Mouse (Mus musculus): ENCODE measurements around the gene D030056L22Rik.

The D030056L22Rik gene

DNA sequence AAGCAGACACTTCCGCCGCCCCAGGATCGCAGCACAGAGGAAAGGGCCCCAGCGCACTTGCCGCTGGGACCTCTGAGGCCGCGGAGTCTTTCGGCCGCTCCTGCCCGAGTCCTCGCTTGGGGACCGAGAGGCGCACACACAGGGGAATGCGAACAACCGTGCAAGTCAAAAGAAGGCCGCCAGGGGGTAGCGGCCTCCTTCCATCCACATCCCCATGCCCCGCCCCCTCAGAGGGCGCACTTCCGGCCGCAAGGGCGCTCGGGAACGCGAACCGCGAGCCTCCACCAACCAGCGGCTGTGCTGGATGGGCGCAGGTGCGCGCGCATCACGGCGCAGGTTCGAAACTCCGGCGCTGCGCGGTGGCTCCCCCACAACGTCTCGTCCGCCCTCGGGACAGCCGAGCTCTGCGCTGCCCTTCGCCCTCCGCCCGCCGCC is at the start of gene D030056L22Rik:
Gene D030056L22Rik, plus strand, starts transcription at position 328 of the 435 bp plus-strand sequence.
- POLR2A ChIA-PET, result interaction anchor here (0.6 to 17.6 kb wide), 47 partner anchors 8 to 1311 kb away, joined by 3 to 167 read pairs (median 4); partner anchors contain the start of genes Carnmt1 (in 3 of the 4), Nmrk1 (in 1 of the 4), Ostf1 (in 1 of the 4) and Trpm6 (in 1 of the 4)
- CTCF ChIA-PET, result interaction anchor here in 1 of 4 experiments (0.7 to 1.1 kb wide), 2 partner anchors 9 to 23 kb away, joined by 3 read pairs; no protein-coding TSS in a partner anchor

GRCm38 (mm10) chr19:18663904-18664303 is 49.1 kb upstream of the D030056L22Rik start:
- ChIA-PET POLR2A (interaction anchor here in 3 of 4 experiments (1.0 to 2.9 kb wide), 8 partner anchors 9 to 56 kb away, joined by 3 to 10 read pairs (median 3); partner anchors contain the start of genes Nmrk1 (in 1 of the 3) and Ostf1 (in 1 of the 3)), CTCF (interaction anchor here in 1 of 4 experiments (1.4 kb wide), 1 partner anchor 24 kb away, joined by 3 read pairs; no protein-coding TSS in a partner anchor)

DNA sequence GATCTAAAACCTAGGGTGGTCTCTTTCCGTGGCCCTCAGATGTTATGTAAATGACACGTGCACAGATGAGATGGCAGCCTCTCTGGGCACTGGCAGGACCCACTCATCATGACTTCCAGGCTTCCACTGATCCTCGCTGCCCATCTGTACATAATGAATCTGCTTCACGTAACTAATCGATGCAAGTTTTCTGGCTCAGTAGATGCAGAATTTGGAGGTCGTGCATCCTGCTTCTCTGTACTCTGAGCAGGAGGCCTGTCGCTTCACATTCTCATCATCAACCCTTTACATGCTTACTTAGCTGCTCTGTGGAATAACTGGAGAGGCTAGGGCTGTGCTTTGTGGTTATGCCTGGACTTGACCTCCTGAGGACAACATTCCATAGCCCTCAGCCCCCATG is 46.0 kb upstream of the D030056L22Rik start:
- POLR2A ChIA-PET, result no interaction called here

GRCm38 (mm10) chr19:18669551-18669950 is 43.4 kb upstream of the D030056L22Rik start:
- ChIA-PET CTCF (interaction anchor here in 2 of 4 experiments (1.1 to 1.7 kb wide), 2 partner anchors 30 kb away, joined by 4 to 11 read pairs; no protein-coding TSS in a partner anchor), POLR2A (interaction anchor here in 3 of 4 experiments (0.8 to 6.8 kb wide), 42 partner anchors 8 to 102 kb away, joined by 3 to 86 read pairs (median 7); partner anchors contain the start of genes Nmrk1 (in 3 of the 3), Ostf1 (in 3 of the 3) and D030056L22Rik (in 2 of the 3))

More for the DNA sequence above, 46.0 kb upstream of the D030056L22Rik start:
- CTCF ChIA-PET, result no interaction called here

DNA sequence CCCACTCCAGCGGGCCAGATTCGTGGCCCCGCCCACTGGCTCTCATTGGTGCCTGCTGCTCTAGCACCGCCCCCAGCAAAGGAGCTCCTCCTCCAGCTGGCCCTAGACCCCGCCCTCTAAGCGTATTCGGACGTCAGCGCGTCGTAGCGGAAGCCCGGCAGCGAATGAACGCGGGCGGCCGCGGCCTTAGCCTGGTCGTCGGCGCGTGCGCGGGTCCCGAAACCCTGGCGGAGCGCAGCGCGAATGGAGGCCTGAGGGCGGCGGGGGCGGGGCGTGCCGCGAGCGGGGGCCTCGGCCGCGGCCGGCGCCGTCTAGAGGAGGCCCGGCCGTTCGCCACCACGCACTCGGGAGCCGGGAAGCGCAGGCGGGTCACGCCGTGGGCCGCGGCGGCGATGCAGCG is 42.4 kb upstream of the D030056L22Rik start, which contains the start of gene Carnmt1:
Gene Carnmt1, plus strand, starts transcription at position 157 of the 400 bp plus-strand sequence.
- CTCF ChIA-PET, result interaction anchor here in 2 of 4 experiments (1.0 to 1.7 kb wide), 4 partner anchors 16 to 31 kb away, joined by 4 to 11 read pairs (median 6); no protein-coding TSS in a partner anchor
- POLR2A ChIA-PET, result interaction anchor here (0.6 to 6.8 kb wide), 73 partner anchors 8 to 1518 kb away, joined by 3 to 86 read pairs (median 5); partner anchors contain the start of genes Nmrk1 (in 4 of the 4), Ostf1 (in 4 of the 4), D030056L22Rik (in 3 of the 4) and Rfk (in 1 of the 4)

DNA sequence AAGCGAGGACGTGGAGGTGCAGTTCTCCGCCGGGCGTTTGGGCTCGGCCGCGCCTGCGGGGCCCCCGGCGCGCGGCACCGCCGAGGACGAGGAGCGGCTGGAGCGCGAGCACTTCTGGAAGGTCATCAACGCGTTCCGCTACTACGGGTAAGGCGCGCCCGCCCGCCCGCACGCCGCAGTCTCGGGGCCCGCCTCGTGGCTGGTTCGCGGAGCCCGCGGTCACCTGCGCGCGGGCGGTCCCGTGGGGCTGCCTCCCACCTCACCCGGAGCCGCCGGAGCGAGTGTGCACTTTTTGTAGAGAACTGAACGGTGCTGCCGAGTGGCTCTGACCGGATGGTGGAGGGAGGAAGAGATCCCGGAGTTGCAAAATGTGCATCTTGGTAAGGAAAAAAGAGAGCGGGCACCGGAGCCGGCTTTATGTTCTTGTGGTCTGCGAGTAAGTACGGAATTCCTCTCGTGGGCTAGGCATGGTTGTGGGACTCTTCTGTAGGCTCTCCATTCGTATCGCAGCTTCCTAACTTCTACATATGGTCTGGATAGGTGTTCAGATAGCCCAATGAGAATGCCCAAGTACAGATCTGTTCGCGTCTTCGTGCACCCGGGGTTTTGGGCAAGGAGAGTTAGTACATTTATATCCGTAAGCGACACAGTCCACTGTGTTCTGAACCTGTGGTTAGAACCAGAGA is 41.8 kb upstream of the D030056L22Rik start:
- ChIA-PET POLR2A (interaction anchor here (0.6 to 6.8 kb wide), 69 partner anchors 8 to 1518 kb away, joined by 3 to 86 read pairs (median 5); partner anchors contain the start of genes Nmrk1 (in 4 of the 4), Ostf1 (in 4 of the 4), D030056L22Rik (in 3 of the 4) and Rfk (in 1 of the 4)), CTCF (interaction anchor here in 1 of 4 experiments (1.0 to 1.7 kb wide), 3 partner anchors 17 to 32 kb away, joined by 4 to 11 read pairs (median 7); no protein-coding TSS in a partner anchor)

DNA sequence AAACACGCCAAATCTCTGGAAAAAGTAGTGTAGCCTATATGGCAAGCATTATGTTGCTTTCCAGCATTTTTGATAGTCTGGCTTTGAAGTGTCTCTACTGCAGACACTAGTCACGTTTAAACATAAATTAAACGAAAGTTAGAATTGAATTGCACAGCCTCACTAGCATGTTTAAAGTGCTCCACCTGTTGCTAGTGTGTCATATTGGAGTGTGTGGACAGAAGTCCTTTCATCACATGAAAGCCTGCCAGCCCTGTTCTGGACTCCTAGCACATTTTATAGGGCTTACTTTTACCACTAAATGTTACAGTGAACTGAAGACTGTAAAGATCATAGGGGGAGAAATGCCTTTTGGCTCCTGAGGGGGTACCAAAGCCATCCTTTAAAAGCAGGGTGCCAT is 40.5 kb upstream of the D030056L22Rik start:
- ChIA-PET POLR2A (interaction anchor here (0.6 to 6.8 kb wide), 39 partner anchors 10 to 1781 kb away, joined by 3 to 86 read pairs (median 6); partner anchors contain the start of genes Nmrk1 (in 3 of the 4), Ostf1 (in 3 of the 4) and D030056L22Rik (in 2 of the 4)), CTCF (interaction anchor here in 2 of 4 experiments (0.9 to 1.4 kb wide), 3 partner anchors 15 to 33 kb away, joined by 3 to 7 read pairs (median 3); no protein-coding TSS in a partner anchor)

DNA sequence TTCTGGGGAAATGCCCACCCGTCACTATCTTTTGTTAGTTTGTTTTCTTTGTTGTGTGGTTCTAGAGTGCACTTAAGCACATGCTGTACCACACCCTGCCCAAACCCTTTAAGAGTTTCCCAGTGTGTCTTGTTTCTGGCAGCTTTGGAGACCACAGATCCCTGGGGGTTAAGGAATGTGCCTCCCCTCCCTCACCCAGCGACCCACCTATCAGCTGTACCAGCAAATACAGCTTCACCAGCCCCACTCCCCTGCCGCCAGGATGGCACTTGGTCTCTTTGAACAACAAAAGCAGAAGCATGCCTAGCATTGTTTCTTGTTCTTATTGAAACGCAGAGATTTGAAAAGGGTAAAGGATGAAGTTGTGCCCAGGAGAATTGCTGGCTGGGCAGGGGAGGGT is 39.9 kb upstream of the D030056L22Rik start:
- ChIA-PET POLR2A (interaction anchor here (0.6 to 6.8 kb wide), 42 partner anchors 9 to 1276 kb away, joined by 3 to 86 read pairs (median 6); partner anchors contain the start of genes Nmrk1 (in 3 of the 4), Ostf1 (in 3 of the 4) and D030056L22Rik (in 2 of the 4)), CTCF (interaction anchor here in 3 of 4 experiments (0.7 to 1.4 kb wide), 4 partner anchors 10 to 34 kb away, joined by 3 to 7 read pairs (median 4); no protein-coding TSS in a partner anchor)

GRCm38 (mm10) chr19:18682142-18682541 is 30.9 kb upstream of the D030056L22Rik start:
- ChIA-PET POLR2A (interaction anchor here in 3 of 4 experiments (0.6 to 7.1 kb wide), 17 partner anchors 8 to 75 kb away, joined by 3 to 76 read pairs (median 4); partner anchors contain the start of genes Carnmt1 (in 2 of the 3), D030056L22Rik (in 1 of the 3), Nmrk1 (in 1 of the 3) and Ostf1 (in 1 of the 3)), CTCF (interaction anchor here in 2 of 4 experiments (0.6 to 1.6 kb wide), 3 partner anchors 43 to 541 kb away, joined by 3 to 5 read pairs (median 4); no protein-coding TSS in a partner anchor)

DNA sequence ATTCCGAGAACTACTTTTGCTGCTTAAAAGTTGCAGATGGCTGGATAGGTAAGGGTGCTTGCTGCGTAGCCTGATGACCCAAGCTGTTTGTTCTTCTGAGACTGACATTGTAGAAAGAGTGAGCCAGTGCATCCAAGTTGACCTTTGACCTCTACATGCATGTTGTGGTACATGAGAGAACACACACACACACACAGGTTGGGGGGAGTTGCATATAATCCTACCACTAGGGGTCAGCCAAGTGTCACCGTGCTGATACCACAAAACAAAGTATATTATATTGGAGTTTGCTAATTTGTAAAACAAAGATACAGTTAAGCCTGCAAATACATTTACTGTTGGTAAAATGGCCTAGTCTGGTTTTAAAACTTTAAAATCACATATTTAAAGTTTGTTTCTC is 25.4 kb upstream of the D030056L22Rik start:
- ChIA-PET POLR2A (interaction anchor here (0.5 to 7.1 kb wide), 13 partner anchors 8 to 117 kb away, joined by 3 to 76 read pairs (median 4); partner anchors contain the start of genes Carnmt1 (in 2 of the 4) and D030056L22Rik (in 1 of the 4)), CTCF (interaction anchor here (0.5 to 1.4 kb wide), 6 partner anchors 9 to 659 kb away, joined by 3 to 7 read pairs (median 4); no protein-coding TSS in a partner anchor)

DNA sequence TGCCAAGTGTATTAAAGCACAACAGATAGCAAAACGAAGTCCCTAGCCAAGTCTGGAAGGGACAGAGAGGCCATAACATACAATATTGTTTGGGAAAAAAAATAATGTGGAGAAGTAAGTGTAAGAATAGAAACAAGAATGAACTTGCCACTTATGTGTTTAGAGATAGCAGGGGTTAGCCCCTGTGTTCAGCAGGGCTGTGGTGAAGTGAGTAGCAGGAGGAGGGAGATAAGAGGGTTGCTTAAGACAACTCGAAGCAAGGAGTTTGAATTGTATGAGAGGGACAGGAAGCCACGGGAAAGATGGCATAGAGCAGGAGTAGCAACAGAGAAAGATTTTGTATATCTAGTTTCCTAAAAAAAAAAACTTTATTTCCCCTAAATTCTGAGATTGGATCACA is 20.8 kb upstream of the D030056L22Rik start:
- POLR2A ChIA-PET, result interaction anchor here in 2 of 4 experiments (0.9 to 2.8 kb wide), 9 partner anchors 8 to 73 kb away, joined by 3 to 16 read pairs (median 5); partner anchors contain the start of genes Carnmt1 (in 1 of the 2) and D030056L22Rik (in 1 of the 2)

DNA sequence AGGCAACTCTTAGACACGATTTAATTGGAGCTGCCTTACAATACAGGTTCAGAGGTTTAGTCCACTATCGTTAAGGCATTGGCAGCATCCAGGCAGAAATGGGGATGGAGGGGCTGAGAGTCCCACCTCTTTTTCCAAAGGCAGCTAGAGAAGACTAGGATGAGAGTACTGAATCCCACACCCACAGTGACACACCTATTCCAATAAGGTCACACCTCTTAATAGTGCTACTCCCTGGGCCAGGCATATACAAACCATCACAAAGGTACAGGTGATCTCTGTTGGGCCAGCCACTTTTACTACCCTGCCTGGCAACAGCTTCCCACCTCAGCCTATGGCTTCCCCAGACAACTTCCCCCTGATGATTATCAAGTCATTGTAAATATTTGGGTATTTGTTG is 20.2 kb upstream of the D030056L22Rik start:
- CTCF ChIA-PET, result interaction anchor here in 1 of 4 experiments (1.6 kb wide), 1 partner anchor 53 kb away, joined by 4 read pairs; no protein-coding TSS in a partner anchor
- POLR2A ChIA-PET, result interaction anchor here in 2 of 4 experiments (0.9 to 2.8 kb wide), 14 partner anchors 9 to 84 kb away, joined by 3 to 16 read pairs (median 6); partner anchors contain the start of genes Carnmt1 (in 2 of the 2) and D030056L22Rik (in 1 of the 2)

More for the DNA sequence above, 20.8 kb upstream of the D030056L22Rik start:
- CTCF ChIA-PET, result interaction anchor here in 1 of 4 experiments (1.6 kb wide), 1 partner anchor 53 kb away, joined by 4 read pairs; no protein-coding TSS in a partner anchor

DNA sequence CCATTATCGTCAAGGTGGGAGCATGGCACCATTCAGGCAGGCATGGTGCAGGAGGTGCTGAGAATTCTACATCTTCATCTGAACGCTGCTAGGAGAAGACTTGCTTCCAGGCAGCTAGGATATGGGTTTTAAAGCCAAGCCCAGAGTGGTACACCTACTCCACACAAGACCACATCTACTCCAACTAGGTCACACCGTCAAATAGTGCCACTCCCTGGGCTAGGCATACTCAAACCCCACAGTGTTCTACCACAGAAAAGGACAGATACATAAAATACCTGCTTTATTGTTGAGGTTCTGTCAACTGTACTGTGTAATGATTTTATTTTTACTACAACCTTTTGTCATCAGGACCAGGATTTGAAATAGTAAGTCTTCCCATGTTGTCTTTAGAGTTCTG is 17.9 kb upstream of the D030056L22Rik start:
- ChIA-PET POLR2A (interaction anchor here in 1 of 4 experiments (1.0 to 3.8 kb wide), 7 partner anchors 8 to 40 kb away, joined by 3 to 22 read pairs (median 5); partner anchors contain the start of gene D030056L22Rik), CTCF (no interaction called here)

DNA sequence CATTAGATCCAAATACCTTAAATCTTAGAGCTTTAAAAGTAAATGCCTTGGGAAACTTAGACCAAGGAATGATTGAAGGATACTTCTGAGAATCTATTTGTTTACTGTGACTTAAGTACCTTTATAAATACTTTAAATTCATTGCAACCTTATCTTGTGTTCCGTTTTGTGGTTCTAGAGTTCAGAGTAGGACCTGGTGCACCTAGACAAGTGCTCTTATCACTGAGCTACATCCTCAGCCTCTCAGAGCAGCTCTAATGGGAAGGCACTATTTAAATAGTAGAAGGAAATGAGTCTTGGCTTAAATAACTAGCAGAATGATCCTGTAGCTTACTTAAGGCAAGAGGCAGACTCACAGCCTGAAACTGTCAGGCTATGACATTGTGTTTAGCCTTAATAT is 17.4 kb upstream of the D030056L22Rik start:
- CTCF ChIA-PET, result no interaction called here
- POLR2A ChIA-PET, result interaction anchor here in 1 of 4 experiments (1.0 to 3.8 kb wide), 7 partner anchors 9 to 41 kb away, joined by 3 to 22 read pairs (median 5); partner anchors contain the start of gene D030056L22Rik

- CTCF ChIA-PET, result no interaction called here
- POLR2A ChIA-PET, result interaction anchor here in 2 of 4 experiments (0.8 to 17.6 kb wide), 14 partner anchors 9 to 134 kb away, joined by 3 to 167 read pairs (median 4); no protein-coding TSS in a partner anchor
These were observed 4.9 kb upstream of the D030056L22Rik start for GRCm38 (mm10) chr19:18708101-18708500.

GRCm38 (mm10) chr19:18710903-18711302 is 2.1 kb upstream of the D030056L22Rik start:
- ChIA-PET CTCF (interaction anchor here in 2 of 4 experiments (0.6 to 0.7 kb wide), 2 partner anchors 21 to 807 kb away, joined by 3 to 4 read pairs; no protein-coding TSS in a partner anchor), POLR2A (interaction anchor here (0.6 to 17.6 kb wide), 29 partner anchors 9 to 118 kb away, joined by 3 to 167 read pairs (median 4); partner anchors contain the start of gene Carnmt1 (in 2 of the 4))

GRCm38 (mm10) chr19:18711589-18711988 is 1.4 kb upstream of the D030056L22Rik start:
- ChIA-PET POLR2A (interaction anchor here in 3 of 4 experiments (0.6 to 17.6 kb wide), 29 partner anchors 9 to 1741 kb away, joined by 3 to 167 read pairs (median 4); partner anchors contain the start of genes Carnmt1 (in 2 of the 3), Nmrk1 (in 1 of the 3) and Ostf1 (in 1 of the 3)), CTCF (interaction anchor here in 1 of 4 experiments (0.7 kb wide), 1 partner anchor 625 kb away, joined by 3 read pairs; no protein-coding TSS in a partner anchor)
